Mouse (Mus musculus): Measurements from ENCODE around the gene Sost. TPM values are rescaled to one million over a fixed set of nuclear protein-coding genes. Genes with fewer than 3 reads are reported as not detected.

The Sost gene
- total RNA-seq, 2 experiments from 2014 or later, result not detected

DNA sequence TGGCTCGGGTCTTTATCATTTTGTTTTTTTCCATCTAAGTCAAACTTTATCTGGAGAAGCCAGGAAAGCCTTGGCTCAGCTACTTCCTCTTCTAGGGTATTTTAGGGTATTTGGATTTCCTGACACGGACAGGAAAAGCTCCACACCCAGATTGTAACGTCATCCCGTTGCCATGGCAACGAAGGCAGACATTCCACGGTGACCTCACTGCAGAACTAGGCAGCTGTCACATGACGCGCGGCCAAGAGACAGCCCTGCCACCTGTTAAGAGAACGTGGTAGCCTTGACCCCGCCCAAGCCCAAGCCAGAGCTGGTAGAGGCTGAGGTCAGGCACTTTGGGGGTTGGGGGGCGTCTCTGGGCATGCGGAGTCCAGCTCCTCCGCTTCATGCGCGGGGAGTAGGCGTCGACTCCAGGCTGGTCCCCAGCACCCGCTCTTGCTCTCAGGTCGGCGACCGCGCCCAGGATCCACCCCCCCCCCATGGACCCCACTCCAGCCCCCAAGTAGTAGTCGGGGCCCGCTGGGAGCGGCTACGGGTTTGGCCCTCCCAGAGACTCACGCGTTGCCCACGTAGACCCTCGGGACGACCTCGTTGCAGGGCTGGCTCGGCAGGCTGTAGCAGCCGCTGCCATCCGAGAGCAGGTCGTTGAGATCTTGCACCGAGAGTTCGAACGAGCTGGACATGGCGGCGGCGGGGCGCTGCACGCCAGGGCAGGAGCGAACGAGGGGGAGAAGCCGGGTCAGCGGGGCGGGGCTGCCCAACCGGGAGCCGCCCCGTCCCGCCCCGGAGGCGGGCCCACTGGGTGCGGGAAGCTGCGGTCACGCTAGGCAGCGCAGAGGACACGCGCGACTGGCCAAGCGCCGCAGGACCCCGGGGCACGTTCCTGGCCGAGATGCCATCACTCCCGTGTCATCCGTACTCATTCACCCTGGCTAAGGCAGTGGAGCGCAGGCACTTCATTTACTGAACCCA is 17.5 kb upstream of the Sost start, which contains the start of gene Cfap97d1:
Cfap97d1 (plus strand) TSS at position 226 of the 972 bp plus-strand sequence.
- intact Hi-C loops (cut with DNase I), result no loop called here
- DNase-seq, result peak; percentile 93

GRCm38 (mm10) chr11:101983431-101983921 is 16.7 kb upstream of the Sost start:
- DNase-seq, result no peak
- intact Hi-C loops (cut with DNase I), result no loop called here

GRCm38 (mm10) chr11:101982981-101983411 is 16.2 kb upstream of the Sost start:
- intact Hi-C loops (cut with DNase I), result no loop called here
- no peak for DNase-seq

- no peak for DNase-seq
- intact Hi-C loops (cut with DNase I), result no loop called here
Measured at GRCm38 (mm10) chr11:101981850-101982249, 15.0 kb upstream of the Sost start.

DNA sequence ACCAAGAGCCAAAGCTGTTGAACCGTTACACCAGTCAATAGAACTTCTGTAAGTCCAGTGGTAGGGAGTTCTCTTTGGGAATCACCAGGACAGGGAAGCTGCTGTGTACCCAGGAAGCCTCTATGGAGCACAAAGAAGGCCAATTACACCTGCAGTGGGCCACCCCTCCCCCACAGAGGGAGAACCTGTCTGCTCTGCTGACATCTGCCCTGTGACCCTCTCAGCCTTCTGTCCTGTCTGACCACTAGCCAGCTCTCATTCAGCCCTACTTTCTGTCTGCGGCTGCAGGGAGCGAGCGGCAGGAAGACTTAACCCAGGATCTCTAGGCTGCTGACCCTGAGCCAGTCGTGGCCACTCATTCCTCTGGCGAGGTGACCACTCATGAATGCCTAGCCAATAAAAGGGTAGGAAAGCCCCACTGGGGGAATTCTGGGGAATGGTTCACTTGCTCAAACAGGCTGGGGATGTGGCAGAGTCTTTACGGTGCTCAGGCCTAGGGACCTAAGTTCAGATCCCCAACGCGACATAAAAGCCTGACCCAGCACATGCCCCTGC is 13.9 kb upstream of the Sost start:
- no peak for DNase-seq
- intact Hi-C loops (cut with DNase I), result no loop called here

DNA sequence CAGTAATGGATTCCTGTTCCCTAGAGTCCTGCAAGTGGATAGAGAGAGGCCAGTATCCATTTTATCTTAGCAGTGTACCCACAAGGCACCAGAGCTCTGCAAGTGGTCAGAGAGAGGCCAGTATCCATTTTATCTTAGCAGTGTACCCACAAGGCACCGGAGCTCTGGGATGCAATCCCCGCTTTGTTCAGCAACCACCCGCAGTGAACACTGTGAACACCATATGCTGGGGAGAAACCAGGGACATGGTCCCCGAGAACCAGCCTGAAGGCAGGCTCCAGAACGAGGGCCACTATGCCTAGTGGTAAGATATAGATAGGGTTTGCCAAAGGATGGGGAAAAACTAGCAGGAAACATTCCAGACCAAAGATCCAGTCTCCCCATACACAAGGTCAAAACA is 12.3 kb upstream of the Sost start:
- no peak for DNase-seq
- intact Hi-C loops (cut with DNase I), result no loop called here

- no peak for DNase-seq
- intact Hi-C loops (cut with DNase I), result no loop called here
Measured at GRCm38 (mm10) chr11:101976949-101977348, 10.1 kb upstream of the Sost start.

DNA sequence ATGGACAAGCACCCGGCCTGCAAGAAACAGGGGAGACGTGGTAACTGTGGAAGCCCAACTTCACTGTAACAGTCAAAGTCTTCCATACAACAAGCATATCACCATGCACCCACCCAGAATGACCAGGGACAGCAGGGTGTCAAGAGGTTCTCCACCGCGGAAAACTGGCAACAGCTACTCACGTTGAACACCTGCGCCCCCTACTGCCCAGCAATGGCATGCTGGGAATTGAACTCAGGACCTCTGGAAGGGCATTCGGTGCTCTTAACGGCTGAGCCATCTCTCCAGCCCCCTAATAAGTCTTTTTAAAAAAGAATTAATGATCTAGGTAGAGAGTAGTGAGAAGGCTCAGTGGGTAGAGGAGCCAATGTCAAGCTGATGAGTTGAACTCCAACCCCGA is 8.1 kb upstream of the Sost start:
- intact Hi-C loops (cut with DNase I), result no loop called here
- DNase-seq, result no peak

DNA sequence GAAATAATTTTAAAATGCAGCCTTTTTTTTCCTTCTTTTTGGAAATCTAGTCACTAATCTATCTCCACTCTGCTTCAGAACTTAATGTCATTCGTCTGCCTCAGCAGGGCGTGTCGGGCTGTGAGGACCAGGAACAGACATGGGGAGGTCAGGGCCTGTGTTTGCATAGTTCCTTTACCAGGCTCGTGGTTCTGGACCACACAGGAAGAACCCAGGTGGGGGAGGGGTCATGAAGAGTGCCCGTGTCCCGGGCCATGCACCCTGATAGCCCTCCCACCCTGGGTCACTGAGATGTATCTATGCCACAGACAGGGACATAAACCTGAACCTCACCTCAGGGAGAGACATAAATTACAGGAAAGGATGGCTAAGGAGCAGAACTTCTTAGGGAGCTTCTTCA is 7.4 kb upstream of the Sost start:
- DNase-seq, result no peak
- intact Hi-C loops (cut with DNase I), result no loop called here

DNA sequence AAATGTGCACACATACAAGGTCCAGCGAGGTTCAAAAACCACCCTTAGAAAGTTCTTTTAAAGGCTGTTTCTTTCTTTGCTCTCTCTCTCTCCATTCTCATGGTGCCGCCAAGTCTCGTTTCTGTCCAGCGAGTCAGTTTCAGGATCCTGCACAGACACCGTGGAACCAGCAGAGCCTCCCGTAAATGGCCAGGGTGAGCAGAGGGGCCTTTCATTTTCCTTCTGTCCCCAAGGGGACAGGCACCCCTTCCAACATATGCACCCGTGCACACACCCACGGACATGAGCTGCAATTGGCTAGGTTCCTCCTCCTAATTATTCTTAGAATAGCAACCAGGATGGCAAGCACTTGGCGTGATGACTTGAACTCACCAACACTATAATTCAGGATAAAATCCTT is 6.7 kb upstream of the Sost start:
- intact Hi-C loops (cut with DNase I), result no loop called here
- no peak for DNase-seq

DNA sequence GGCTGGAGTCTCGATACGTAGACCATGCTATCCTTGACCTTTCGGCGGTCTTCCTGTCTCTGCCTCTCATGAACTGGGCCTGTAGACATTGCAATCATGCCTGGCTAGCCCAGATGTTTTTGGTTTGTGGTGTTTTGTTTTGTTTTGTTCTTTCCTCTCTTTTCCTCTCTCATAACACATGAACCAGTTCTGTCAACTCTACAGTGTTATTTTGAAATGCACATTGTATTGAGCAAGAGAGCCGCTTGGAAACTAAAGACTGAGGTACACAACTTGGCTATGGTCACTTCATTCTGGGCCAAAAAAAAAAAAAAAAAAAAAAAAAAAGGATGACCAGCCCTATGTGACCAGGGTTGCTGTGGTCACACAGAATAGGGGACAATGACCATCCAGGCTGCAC is 5.8 kb upstream of the Sost start:
- DNase-seq, result no peak
- intact Hi-C loops (cut with DNase I), result no loop called here

DNA sequence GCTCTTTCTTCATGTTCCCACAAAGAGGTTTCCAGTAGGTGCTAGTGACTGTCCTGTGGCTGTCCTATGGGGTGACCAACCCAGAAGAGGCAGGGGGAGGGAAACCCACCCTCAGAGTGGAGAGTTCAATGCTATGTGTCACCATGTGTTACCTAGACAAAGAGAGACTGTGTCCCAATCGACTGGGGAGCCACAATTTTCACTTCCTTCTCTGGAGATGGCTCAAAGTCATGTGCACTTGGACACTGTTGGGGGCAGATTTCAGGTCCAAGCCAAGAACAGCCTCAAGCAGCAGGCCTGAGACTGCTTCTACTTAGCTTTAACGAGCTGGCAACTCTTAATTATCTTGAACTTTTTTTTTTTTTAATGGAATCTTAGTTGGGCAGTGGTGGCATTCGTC is 5.3 kb upstream of the Sost start:
- intact Hi-C loops (cut with DNase I), result no loop called here

GRCm38 (mm10) chr11:101971410-101971809 is 4.6 kb upstream of the Sost start:
- DNase-seq, result no peak
- intact Hi-C loops (cut with DNase I), result no loop called here

More for the DNA sequence above, 5.3 kb upstream of the Sost start:
- no peak for DNase-seq

DNA sequence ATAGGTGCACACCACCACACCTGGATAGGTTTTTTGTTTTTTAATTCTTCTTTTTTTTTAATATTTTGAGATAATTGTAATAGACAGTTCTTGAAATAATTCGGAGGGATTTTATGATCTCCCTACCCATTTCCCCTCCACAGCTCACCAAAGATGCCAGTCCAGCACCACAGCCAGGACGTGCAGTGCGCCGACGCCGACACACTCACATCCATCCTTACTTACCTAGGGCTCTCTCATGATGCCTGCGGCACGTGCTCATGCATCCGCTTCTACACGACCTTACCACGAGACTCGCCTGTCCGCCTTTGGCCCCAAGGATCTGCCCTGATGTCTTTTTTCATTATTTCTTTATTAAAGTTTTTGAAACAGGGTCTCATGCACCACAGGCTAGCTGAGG is 3.0 kb upstream of the Sost start:
- no peak for DNase-seq
- intact Hi-C loops (cut with DNase I), result loop anchor here (2.0 to 5.0 kb wide), 2 partner anchors 51 to 158 kb away; no protein-coding TSS in a partner anchor

- peak; percentile 86 for DNase-seq
- intact Hi-C loops (cut with DNase I), result loop anchor here (2.0 to 5.0 kb wide), 2 partner anchors 50 to 156 kb away; no protein-coding TSS in a partner anchor
Measured at GRCm38 (mm10) chr11:101968791-101969190, 2.0 kb upstream of the Sost start.

- no peak for DNase-seq
- intact Hi-C loops (cut with DNase I), result loop anchor here (2.0 to 5.0 kb wide), 2 partner anchors 50 to 156 kb away; no protein-coding TSS in a partner anchor
Measured at GRCm38 (mm10) chr11:101968311-101968710, 1.5 kb upstream of the Sost start.

- intact Hi-C loops (cut with DNase I), result loop anchor here (5.0 kb wide), 1 partner anchor 153 kb away; no protein-coding TSS in a partner anchor
- DNase-seq, result no peak
Measured at GRCm38 (mm10) chr11:101965553-101965952, 1.3 kb downstream of the Sost start.

DNA sequence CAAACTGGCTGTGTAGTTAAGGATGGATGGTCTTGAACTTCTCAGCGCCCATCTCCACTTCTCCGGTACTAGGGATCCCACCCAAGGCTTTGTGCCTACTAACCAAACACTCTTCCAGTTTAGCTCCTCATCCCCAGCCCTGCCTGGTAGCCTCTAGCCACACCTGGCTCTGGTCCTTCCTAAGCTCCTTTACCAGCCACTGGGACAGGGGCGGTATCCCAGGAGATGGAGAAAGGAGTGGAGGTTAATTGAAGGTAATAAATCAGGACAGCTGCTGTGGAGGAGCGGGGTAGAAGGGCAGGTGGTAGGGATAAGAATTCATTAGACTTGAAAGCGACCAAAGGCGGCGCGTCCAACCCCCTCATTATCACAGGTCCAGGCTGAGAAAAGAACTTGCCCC is 2.2 kb downstream of the Sost start:
- no peak for DNase-seq
- intact Hi-C loops (cut with DNase I), result loop anchor here (5.0 kb wide), 1 partner anchor 152 kb away; no protein-coding TSS in a partner anchor

GRCm38 (mm10) chr11:101963473-101964291 is 3.1 kb downstream of the Sost start:
- intact Hi-C loops (cut with DNase I), result no loop called here
- DNase-seq, result peak; percentile 39

DNA sequence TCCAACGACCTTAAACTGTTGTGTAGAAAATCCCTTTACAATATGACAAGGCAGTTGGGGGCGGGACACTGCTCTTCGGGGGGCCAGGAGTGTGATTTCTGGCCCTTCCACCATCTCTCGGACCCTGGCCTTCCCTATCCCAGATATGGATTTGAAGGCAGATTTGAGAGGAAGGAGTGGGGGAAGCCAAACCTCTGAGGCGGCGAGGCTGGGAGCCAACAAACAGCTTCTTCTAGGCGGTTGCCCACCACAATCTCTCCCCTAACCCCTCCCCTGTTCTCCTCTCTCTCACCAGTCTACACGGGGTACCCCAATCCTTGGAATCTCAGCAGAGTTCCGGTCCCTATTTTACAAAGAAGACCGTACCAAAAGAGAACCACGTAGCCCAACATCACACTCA is 3.8 kb downstream of the Sost start:
- intact Hi-C loops (cut with DNase I), result no loop called here

DNA sequence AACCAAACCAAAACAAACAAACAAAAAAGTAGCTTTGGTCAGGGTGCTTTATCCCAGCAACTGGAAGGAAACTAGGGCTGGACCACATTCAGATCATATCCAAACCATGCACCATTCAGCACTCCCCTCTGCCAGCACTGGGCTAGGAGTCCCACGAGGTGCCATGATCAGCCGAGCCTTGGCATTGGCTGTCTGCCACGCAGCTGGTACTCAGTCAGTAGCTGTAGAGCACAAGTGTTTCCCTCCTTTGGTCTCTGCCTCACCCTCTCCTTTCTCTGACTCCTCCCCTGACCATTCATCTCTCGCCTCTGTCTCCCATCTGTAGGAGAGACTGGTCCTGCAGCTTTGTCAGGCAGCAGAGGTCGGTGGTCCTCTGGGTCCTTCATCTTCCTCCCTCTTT is 9.3 kb downstream of the Sost start:
- intact Hi-C loops (cut with DNase I), result no loop called here
- peak; percentile 68 for DNase-seq

More for the DNA sequence above, 3.8 kb downstream of the Sost start:
- no peak for DNase-seq
